Mouse (Mus musculus): ENCODE results near the gene Nrl. TPM values are rescaled to one million over a fixed set of nuclear protein-coding genes. Genes with fewer than 3 reads are reported as not detected.

The Nrl gene
- polyA plus RNA-seq, 1 experiment from 2014 or later = not detected

DNA sequence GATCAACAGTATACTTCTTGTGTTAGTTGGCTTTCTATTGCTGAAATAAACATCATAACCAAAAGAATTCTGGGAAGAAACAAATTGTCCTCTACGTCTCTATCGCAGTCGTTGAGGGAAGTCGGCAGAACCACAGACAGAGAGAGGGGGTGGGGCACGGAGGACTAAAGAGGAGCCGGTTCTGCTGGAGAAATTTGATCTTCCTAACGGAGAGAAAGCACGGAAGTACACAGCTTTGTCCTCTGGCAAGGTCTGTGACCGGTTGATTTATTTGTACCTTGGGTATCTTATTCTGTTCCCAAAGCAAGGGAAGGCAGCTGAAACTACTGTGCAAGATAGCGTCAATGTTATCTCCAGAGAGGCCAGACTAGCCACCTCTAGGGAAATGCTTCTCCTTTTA lies 54.0 kb downstream of the Nrl start:
- Histone ChIP-seq H3K4me3 (no peak overlapping the region), H3K9me3 (no peaks in the 10 kb centered on the region), H3K36me3 (no peaks in the 10 kb centered on the region), H3K27ac (no peak overlapping the region), H3K4me1 (replicated peaks) (peaks cover 18% of the 10 kb centered on the region; the same call in 1 of the 2 replicates), H3K27me3 (ENCODE audit: insufficient read depth, poor library complexity, severe bottlenecking) (no peaks in the 10 kb centered on the region)
- 11% methylated on average over 10 of the region's 10 CpGs for WGBS
- DNase-seq (ENCODE audit: low spot score) = no peak

DNA sequence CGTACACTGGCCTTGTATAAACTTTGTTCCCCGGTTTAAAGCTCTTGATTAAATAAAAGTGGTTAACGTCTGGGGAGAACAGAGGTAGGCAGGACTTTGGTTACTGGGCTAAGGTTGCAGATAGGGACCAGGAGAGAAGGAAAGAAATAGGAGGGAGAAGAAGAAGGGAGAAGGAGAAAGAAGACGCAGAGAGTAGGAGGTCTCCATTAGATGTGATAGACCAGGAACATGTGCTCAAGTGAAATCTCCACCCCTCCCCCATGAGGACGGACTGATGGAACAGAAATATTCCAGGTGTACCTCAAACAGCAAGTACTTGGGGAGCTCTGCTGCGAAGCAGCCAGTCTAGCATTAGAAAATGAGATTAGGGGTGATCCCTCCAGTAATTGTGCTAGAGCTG lies 55.0 kb downstream of the Nrl start:
- Histone ChIP-seq H3K27ac (no peak overlapping the region), H3K9me3 (no peaks in the 10 kb centered on the region), H3K36me3 (no peaks in the 10 kb centered on the region), H3K4me1 (replicated peaks) (peaks cover 18% of the 10 kb centered on the region; the same call in 1 of the 2 replicates), H3K4me3 (no peak overlapping the region), H3K27me3 (ENCODE audit: insufficient read depth, poor library complexity, severe bottlenecking) (no peaks in the 10 kb centered on the region)
- no peak for DNase-seq (ENCODE audit: low spot score)
- 81% methylated on average over 6 of the region's 6 CpGs for WGBS

DNA sequence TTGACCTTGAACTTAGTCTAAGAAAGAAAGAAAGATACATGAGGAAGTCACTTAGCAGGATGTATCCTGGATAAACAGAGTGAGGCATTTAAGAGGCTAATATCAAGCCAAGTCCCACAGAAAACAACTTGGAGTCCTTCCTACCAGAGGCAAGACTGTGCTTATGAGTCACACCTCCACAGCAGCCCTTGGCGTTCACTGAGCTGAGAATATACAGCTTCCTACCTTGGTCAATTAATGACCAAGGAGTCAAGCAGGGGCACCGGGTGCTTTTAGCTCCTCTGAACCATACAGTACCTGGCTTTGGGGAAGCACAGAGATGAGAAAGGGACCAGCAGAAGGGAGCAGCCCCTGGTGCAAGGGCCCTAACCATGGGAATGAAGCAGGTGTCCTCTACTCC lies 55.7 kb downstream of the Nrl start:
- Histone ChIP-seq H3K36me3 (no peaks in the 10 kb centered on the region), H3K27ac (no peak overlapping the region), H3K4me3 (no peak overlapping the region), H3K27me3 (ENCODE audit: insufficient read depth, poor library complexity, severe bottlenecking) (no peaks in the 10 kb centered on the region), H3K9me3 (no peaks in the 10 kb centered on the region), H3K4me1 (replicated peaks) (peaks cover 18% of the 10 kb centered on the region; the same call in 1 of the 2 replicates)
- DNase-seq (ENCODE audit: low spot score) = no peak
- WGBS = 84% methylated on average over 2 of the region's 2 CpGs

Other genes with a start within 250 kb of the Nrl start
- 50.5 and 64.5 TPM in 2 replicates for gene Dhrs4, start 46.2 kb downstream of the Nrl start, polyA plus RNA-seq (2016; fragmentation: Nextera tagmentation; extraction: Ambion mirVana)
- 5.7 and 7.9 TPM in 2 replicates for gene Carmil3, start 34.3 kb downstream of the Nrl start, polyA plus RNA-seq (2016; fragmentation: Nextera tagmentation; extraction: Ambion mirVana)
- gene Cpne6, start 14.5 kb downstream of the Nrl start, polyA plus RNA-seq (2016; fragmentation: Nextera tagmentation; extraction: Ambion mirVana) = 1.1 and 1.6 TPM in 2 replicates
- gene Pck2, start 15.3 kb upstream of the Nrl start, polyA plus RNA-seq (2016; fragmentation: Nextera tagmentation; extraction: Ambion mirVana) = 15.4 and 18.5 TPM in 2 replicates
- 69.5 and 94.1 TPM in 2 replicates for gene Dcaf11, start 35.0 kb upstream of the Nrl start, polyA plus RNA-seq (2016; fragmentation: Nextera tagmentation; extraction: Ambion mirVana)
- gene A730061H03Rik, start 35.4 kb upstream of the Nrl start, polyA plus RNA-seq (2016; fragmentation: Nextera tagmentation; extraction: Ambion mirVana) = 0.82 TPM in 1 of 2 replicates, not detected in the other
- gene Fitm1, start 50.6 kb upstream of the Nrl start, polyA plus RNA-seq (2016; fragmentation: Nextera tagmentation; extraction: Ambion mirVana) = 0.26 and 0.34 TPM in 2 replicates
- 97.6 and 114 TPM in 2 replicates for gene Psme1, start 53.1 kb upstream of the Nrl start, polyA plus RNA-seq (2016; fragmentation: Nextera tagmentation; extraction: Ambion mirVana)
- 6.8 and 10.0 TPM in 2 replicates for gene Emc9, start 60.3 kb upstream of the Nrl start, polyA plus RNA-seq (2016; fragmentation: Nextera tagmentation; extraction: Ambion mirVana)
- gene Psme2, start 66.1 kb upstream of the Nrl start, polyA plus RNA-seq (2016; fragmentation: Nextera tagmentation; extraction: Ambion mirVana) = 171 and 203 TPM in 2 replicates
- gene Rnf31, start 66.7 kb upstream of the Nrl start, polyA plus RNA-seq (2016; fragmentation: Nextera tagmentation; extraction: Ambion mirVana) = 21.2 and 23.2 TPM in 2 replicates
- 7.2 and 7.8 TPM in 2 replicates for gene Irf9, start 78.6 kb upstream of the Nrl start, polyA plus RNA-seq (2016; fragmentation: Nextera tagmentation; extraction: Ambion mirVana)
- 10.4 and 12.3 TPM in 2 replicates for gene Rec8, start 93.1 kb upstream of the Nrl start, polyA plus RNA-seq (2016; fragmentation: Nextera tagmentation; extraction: Ambion mirVana)
- gene Ipo4, start 111.0 kb upstream of the Nrl start, polyA plus RNA-seq (2016; fragmentation: Nextera tagmentation; extraction: Ambion mirVana) = 101 and 107 TPM in 2 replicates
- gene Gm49378, start 112.9 kb upstream of the Nrl start, polyA plus RNA-seq (2016; fragmentation: Nextera tagmentation; extraction: Ambion mirVana) = 0.76 and 1.5 TPM in 2 replicates
- gene Tm9sf1, start 118.8 kb upstream of the Nrl start, polyA plus RNA-seq (2016; fragmentation: Nextera tagmentation; extraction: Ambion mirVana) = 76.0 and 78.1 TPM in 2 replicates
- gene Tssk4, start 125.2 kb upstream of the Nrl start, polyA plus RNA-seq (2016; fragmentation: Nextera tagmentation; extraction: Ambion mirVana) = 0.40 and 0.97 TPM in 2 replicates
- gene Mdp1, start 135.5 kb upstream of the Nrl start, polyA plus RNA-seq (2016; fragmentation: Nextera tagmentation; extraction: Ambion mirVana) = 65.6 and 67.6 TPM in 2 replicates
- gene Gmpr2, start 147.0 kb upstream of the Nrl start, polyA plus RNA-seq (2016; fragmentation: Nextera tagmentation; extraction: Ambion mirVana) = 60.0 and 65.9 TPM in 2 replicates
- 646 and 662 TPM in 2 replicates for gene Nedd8, start 147.1 kb upstream of the Nrl start, polyA plus RNA-seq (2016; fragmentation: Nextera tagmentation; extraction: Ambion mirVana)
- 63.4 and 68.9 TPM in 2 replicates for gene Tinf2, start 156.8 kb upstream of the Nrl start, polyA plus RNA-seq (2016; fragmentation: Nextera tagmentation; extraction: Ambion mirVana)
- gene Tgm1, start 188.9 kb upstream of the Nrl start, polyA plus RNA-seq (2016; fragmentation: Nextera tagmentation; extraction: Ambion mirVana) = 0.34 and 0.81 TPM in 2 replicates
- 34.7 and 36.3 TPM in 2 replicates for gene Rabggta, start 197.3 kb upstream of the Nrl start, polyA plus RNA-seq (2016; fragmentation: Nextera tagmentation; extraction: Ambion mirVana)
- 68.5 and 73.8 TPM in 2 replicates for gene Dhrs1, start 220.7 kb upstream of the Nrl start, polyA plus RNA-seq (2016; fragmentation: Nextera tagmentation; extraction: Ambion mirVana)
- gene Nop9, start 220.7 kb upstream of the Nrl start, polyA plus RNA-seq (2016; fragmentation: Nextera tagmentation; extraction: Ambion mirVana) = 53.3 and 56.5 TPM in 2 replicates
- gene Cideb, start 233.5 kb upstream of the Nrl start, polyA plus RNA-seq (2016; fragmentation: Nextera tagmentation; extraction: Ambion mirVana) = 0.17 TPM in 1 of 2 replicates, not detected in the other
- gene Ltb4r2, start 236.4 kb upstream of the Nrl start, polyA plus RNA-seq (2016; fragmentation: Nextera tagmentation; extraction: Ambion mirVana) = 0.14 and 0.21 TPM in 2 replicates
- gene Ltb4r1, start 241.0 kb upstream of the Nrl start, polyA plus RNA-seq (2016; fragmentation: Nextera tagmentation; extraction: Ambion mirVana) = 0.11 and 0.39 TPM in 2 replicates